Mouse (Mus musculus) lung, postnatal 0 days (tissue): ENCODE measurements around the gene Tbc1d30.

ENCODE experiments used
- CTCF ChIP-seq: IDR thresholded peaks from 2 replicates; pipeline ENCODE4 v1.5.1; 2016; ENCODE audit warnings: antibody characterized with exemption, mild to moderate bottlenecking
- EP300 ChIP-seq: IDR thresholded peaks from 2 replicates; pipeline ENCODE4 v1.6.1; 2016; ENCODE audit warnings: antibody characterized with exemption, mild to moderate bottlenecking, control low read depth

- peak; percentile 29 for TF ChIP-seq CTCF
- TF ChIP-seq EP300: no peak
Observed at GRCm38 (mm10) chr10:121294471-121294870, 56.6 kb downstream of the Tbc1d30 start.
